Mouse (Mus musculus) heart, postnatal 0 days (tissue): Measurements from ENCODE around the gene Lcmt1. TPM values are rescaled to one million over a fixed set of nuclear protein-coding genes. Genes with fewer than 3 reads are reported as not detected.

ENCODE experiments used
- ATAC-seq: fragments of 200-750 bp; cut with Nextera tagmentation; 2 replicates; pipeline ENCODE4 v1.8.0; 2017; ENCODE audit warnings: low read depth, moderate number of reproducible peaks, moderate library complexity; ENCODE audit not compliant: insufficient read depth
- DNase-seq: peaks from one replicate; pipeline ENCODE4 v3.0.0-alpha.2; 2016; ENCODE audit warnings: low spot score
- H3K27ac ChIP-seq: fragments of 300-500 bp; sonication (generic); 2 replicates; pipeline ENCODE4 v1.5.1; 2014; ENCODE audit warnings: low read depth, mild to moderate bottlenecking
- H3K27me3 ChIP-seq: fragments of 300-500 bp; sonication (generic); 2 replicates; pipeline ENCODE4 v1.6.1; 2014; ENCODE audit warnings: low read length, mixed read lengths; ENCODE audit not compliant: control insufficient read depth, insufficient read depth
- H3K36me3 ChIP-seq: fragments of 300-500 bp; sonication (generic); replicated peaks from 2 replicates; pipeline ENCODE4 v1.6.1; 2014; ENCODE audit warnings: low read length, mixed read lengths; ENCODE audit not compliant: control insufficient read depth, insufficient read depth
- H3K4me1 ChIP-seq: fragments of 300-500 bp; sonication (generic); 2 replicates; pipeline ENCODE4 v1.6.1; 2014; ENCODE audit warnings: antibody characterized with exemption; ENCODE audit not compliant: control insufficient read depth, insufficient read depth
- H3K4me2 ChIP-seq: fragments of 300-500 bp; sonication (generic); 2 replicates; pipeline ENCODE4 v1.6.1; 2014; ENCODE audit warnings: low read depth, mild to moderate bottlenecking, low read length, moderate library complexity
- H3K4me3 ChIP-seq: fragments of 300-500 bp; sonication (generic); 2 replicates; pipeline ENCODE4 v1.5.1; 2014; ENCODE audit warnings: low read depth, low read length
- H3K9ac ChIP-seq: fragments of 300-500 bp; sonication (generic); replicated peaks from 2 replicates; pipeline ENCODE4 v1.6.1; 2014; ENCODE audit warnings: low read depth, low read length, mixed read lengths
- H3K9me3 ChIP-seq: fragments of 300-500 bp; sonication (generic); replicated peaks from 2 replicates; pipeline ENCODE4 v1.6.1; 2016; ENCODE audit warnings: low read length; ENCODE audit not compliant: control insufficient read depth
- CTCF ChIP-seq: IDR thresholded peaks from 2 replicates; pipeline ENCODE4 v1.5.1; 2016; ENCODE audit warnings: antibody characterized with exemption, control low read depth, low read depth
- EP300 ChIP-seq: IDR thresholded peaks from 2 replicates; pipeline ENCODE4 v1.6.1; 2016; ENCODE audit warnings: antibody characterized with exemption, low read depth
- WGBS: fragments of 180-500 bp; shearing (Covaris S2); extraction: QIAGEN DNeasy Blood & Tissue Kit; methylation state at CpG from one replicate; pipeline ENCODE4 v1.1.7; 2014; 5-methylcytosine and 5-hydroxymethylcytosine counted together
- polyA plus RNA-seq: library from polyadenylated mRNA; unstranded; fragments of >200 nt; fragmentation: Nextera tagmentation; extraction: Ambion mirVana; gene quantifications from 2 replicates; pipeline ENCODE4 v1.2.1, GENCODE M21; 2015
- total RNA-seq: library from RNA; depleted of rRNA; stranded (reverse); fragments of >200 nt; gene quantifications from 2 replicates; pipeline ENCODE4 v1.2.3, GENCODE M21; 2014; ENCODE audit warnings: low replicate concordance; rRNA removed

Lcmt1 gene
- total and polyA plus RNA-seq, 2 experiments from 2014 or later, result 12.4 to 36.2 TPM

- ATAC-seq, result no peak
- no peak overlapping the region for H3K27ac ChIP-seq
- H3K9ac ChIP-seq, result no peak overlapping the region
- H3K27me3 ChIP-seq, result no peaks in the 10 kb centered on the region
- H3K4me3 ChIP-seq, result no peak overlapping the region
- H3K4me1 ChIP-seq, result peaks cover 11% of the 10 kb centered on the region; the same call in 1 of the 2 replicates
- H3K36me3 ChIP-seq, result no peaks in the 10 kb centered on the region
- no peak overlapping the region for H3K4me2 ChIP-seq
- no peak for DNase-seq
- 92% methylated on average over 4 of the region's 4 CpGs for WGBS
- TF ChIP-seq CTCF, result no peak
- no peak for TF ChIP-seq EP300
- H3K9me3 ChIP-seq, result no peaks in the 10 kb centered on the region
Measured at GRCm38 (mm10) chr7:123461316-123461715, 91.7 kb downstream of the Lcmt1 start.

- Histone ChIP-seq H3K4me2 (0 out of 2 replicates have a peak within 1 kb of the TSS, but pooled peaks have one; percentile 0), H3K9ac (no peak within 1 kb of the TSS), H3K27ac (no peak within 1 kb of the TSS), H3K4me3 (no peak within 1 kb of the TSS), H3K27me3 (no peaks in the 10 kb centered on the region), H3K36me3 (no peaks in the 10 kb centered on the region), H3K9me3 (no peaks in the 10 kb centered on the region), H3K4me1 (peaks cover 11% of the 10 kb centered on the region; the same call in 1 of the 2 replicates)
- TF ChIP-seq CTCF (peak; percentile 26), EP300 (no peak)
- 20% methylated on average over 9 of the region's 9 CpGs for WGBS
- DNase-seq (peak; percentile 61), ATAC-seq (peak; percentile 80)
Measured at GRCm38 (mm10) chr7:123462070-123462501, 92.5 kb downstream of the Lcmt1 start, which contains the start of gene Aqp8. TSS of gene Aqp8 (plus strand) at chr7:123462291.

DNA sequence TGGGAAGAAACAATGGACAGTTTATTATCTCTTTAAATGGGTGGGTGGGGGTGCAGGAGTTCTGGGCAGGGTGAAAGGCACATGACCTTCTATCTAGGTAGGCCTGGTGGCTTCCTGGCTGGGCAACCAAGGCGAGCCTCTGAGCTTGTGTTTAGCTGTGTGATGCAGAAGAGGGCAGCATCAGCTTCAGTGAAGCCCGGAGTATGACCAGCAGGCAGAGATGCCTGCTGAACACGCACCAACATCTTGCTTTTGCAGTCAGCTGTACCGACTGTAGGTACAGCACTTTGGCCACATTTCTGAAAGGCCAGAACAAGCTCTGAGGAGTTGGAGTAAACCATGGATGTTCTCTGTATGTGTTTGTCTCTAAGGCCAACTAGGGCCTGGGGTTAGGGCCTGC lies 94.0 kb downstream of the Lcmt1 start:
- TF ChIP-seq EP300 (no peak), CTCF (no peak)
- Histone ChIP-seq H3K9ac (no peak overlapping the region), H3K4me3 (no peak overlapping the region), H3K36me3 (no peaks in the 10 kb centered on the region), H3K9me3 (no peaks in the 10 kb centered on the region), H3K27ac (no peak overlapping the region), H3K4me2 (no peak overlapping the region), H3K4me1 (peaks cover 11% of the 10 kb centered on the region; the same call in 1 of the 2 replicates), H3K27me3 (no peaks in the 10 kb centered on the region)
- DNase-seq (no peak), ATAC-seq (no peak)
- WGBS, result 77% methylated on average over 4 of the region's 4 CpGs

GRCm38 (mm10) chr7:123465692-123466387 lies 96.3 kb downstream of the Lcmt1 start:
- H3K9me3 ChIP-seq, result no peaks in the 10 kb centered on the region
- peaks cover 11% of the 10 kb centered on the region; the same call in 1 of the 2 replicates for H3K4me1 ChIP-seq
- peak; percentile 74 for DNase-seq
- no peak overlapping the region for H3K4me2 ChIP-seq
- TF ChIP-seq CTCF (peak; percentile 96), EP300 (no peak)
- H3K9ac ChIP-seq, result no peak overlapping the region
- no peaks in the 10 kb centered on the region for H3K27me3 ChIP-seq
- H3K4me3 ChIP-seq, result no peak overlapping the region
- WGBS, result 31% methylated on average over 6 of the region's 6 CpGs
- ATAC-seq, result peak; percentile 67; the same call in 1 of the 2 replicates
- H3K36me3 ChIP-seq, result no peaks in the 10 kb centered on the region
- no peak overlapping the region for H3K27ac ChIP-seq

DNA sequence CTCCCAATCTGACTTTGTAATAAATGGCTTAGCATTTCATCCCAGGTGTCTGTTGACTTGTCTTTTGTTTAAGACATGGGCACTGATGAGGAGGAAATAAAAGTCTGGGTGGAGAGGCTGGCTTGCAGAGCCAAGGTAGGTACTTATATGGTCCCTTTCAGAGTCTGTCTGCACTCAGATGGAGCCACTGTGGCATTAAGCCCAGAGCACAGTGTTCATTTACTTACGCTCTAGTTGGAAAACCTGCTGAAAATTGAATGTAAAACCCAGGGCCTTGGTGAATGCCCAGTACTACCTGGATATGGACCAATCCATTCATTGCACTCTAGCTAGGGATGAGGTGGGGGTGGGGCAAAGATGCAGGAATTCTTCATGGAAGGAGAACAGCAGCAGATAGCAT lies 98.4 kb downstream of the Lcmt1 start:
- Histone ChIP-seq H3K9me3 (no peaks in the 10 kb centered on the region), H3K36me3 (no peaks in the 10 kb centered on the region), H3K4me2 (no peak overlapping the region), H3K4me1 (no peaks in the 10 kb centered on the region), H3K4me3 (no peak overlapping the region), H3K27me3 (no peaks in the 10 kb centered on the region), H3K9ac (no peak overlapping the region), H3K27ac (no peak overlapping the region)
- ATAC-seq (no peak), DNase-seq (no peak)
- TF ChIP-seq EP300 (no peak), CTCF (no peak)
- 88% methylated on average over 1 of the region's 1 CpGs for WGBS

Other genes starting within 250 kb of the Lcmt1 start
- 31.8 and 41.4 TPM in 2 replicates for gene Tnrc6a, start 245.9 kb upstream of the Lcmt1 start, total RNA-seq
- gene Tnrc6a, start 245.9 kb upstream of the Lcmt1 start, polyA plus RNA-seq, result 33.6 and 36.9 TPM in 2 replicates
- gene Slc5a11, start 155.0 kb upstream of the Lcmt1 start, total RNA-seq, result not detected in 2 replicates
- 0.10 TPM in 2 replicates for gene Slc5a11, start 155.0 kb upstream of the Lcmt1 start, polyA plus RNA-seq
- gene Arhgap17, start 131 bp downstream of the Lcmt1 start, total RNA-seq, result 8.9 and 11.4 TPM in 2 replicates
- 6.4 and 7.1 TPM in 2 replicates for gene Arhgap17, start 131 bp downstream of the Lcmt1 start, polyA plus RNA-seq
- gene Aqp8, start 92.5 kb downstream of the Lcmt1 start, total RNA-seq, result 2.9 TPM in 1 of 2 replicates, not detected in the other
- gene Aqp8, start 92.5 kb downstream of the Lcmt1 start, polyA plus RNA-seq, result 0.92 and 1.0 TPM in 2 replicates
- 0.15 and 4.1 TPM in 2 replicates for gene Zkscan2, start 130.7 kb downstream of the Lcmt1 start, total RNA-seq
- 0.22 and 0.48 TPM in 2 replicates for gene Zkscan2, start 130.7 kb downstream of the Lcmt1 start, polyA plus RNA-seq